Mouse (Mus musculus) stomach, embryonic 16.5 days (tissue): ENCODE measurements around the gene Cenpv. TPM values are rescaled to one million over a fixed set of nuclear protein-coding genes. Genes with fewer than 3 reads are reported as not detected.
"Not testable (repeated sequence)": the region's sequence is repeated elsewhere in the genome, so short reads cannot be mapped to it uniquely, and the experiment has no call there.

Source experiments
- ATAC-seq: fragments of 200-750 bp; cut with Nextera tagmentation; 2 replicates; pipeline ENCODE4 v1.8.0; 2017; ENCODE audit warnings: moderate number of reproducible peaks, moderate TSS enrichment; ENCODE audit not compliant: insufficient read depth, low FRiP score
- H3K27ac ChIP-seq: fragments of 300-500 bp; sonication (generic); 2 replicates; pipeline ENCODE4 v1.5.1; 2014; ENCODE audit warnings: low read length
- H3K27me3 ChIP-seq: fragments of 300-500 bp; sonication (generic); 2 replicates; pipeline ENCODE4 v1.6.1; 2014; ENCODE audit warnings: low read length, control low read depth, mixed read lengths; ENCODE audit not compliant: control insufficient read depth, insufficient read depth
- H3K36me3 ChIP-seq: fragments of 300-500 bp; sonication (generic); 2 replicates; pipeline ENCODE4 v1.6.1; 2014; ENCODE audit warnings: low read length; ENCODE audit not compliant: control insufficient read depth, insufficient read depth
- H3K4me1 ChIP-seq: fragments of 300-500 bp; sonication (generic); 2 replicates; pipeline ENCODE4 v1.6.1; 2014; ENCODE audit warnings: low read length, control low read depth, mixed read lengths; ENCODE audit not compliant: control insufficient read depth, insufficient read depth
- H3K4me2 ChIP-seq: fragments of 300-500 bp; sonication (generic); 2 replicates; pipeline ENCODE4 v1.6.1; 2014; ENCODE audit warnings: low read depth, low read length, mixed read lengths
- H3K4me3 ChIP-seq: fragments of 300-500 bp; sonication (generic); replicated peaks from 2 replicates; pipeline ENCODE4 v1.5.1; 2014; ENCODE audit warnings: mild to moderate bottlenecking, low read length
- H3K9ac ChIP-seq: fragments of 300-500 bp; sonication (generic); 2 replicates; pipeline ENCODE4 v1.6.1; 2014; ENCODE audit warnings: low read length
- H3K9me3 ChIP-seq: fragments of 300-500 bp; sonication (generic); replicated peaks from 2 replicates; pipeline ENCODE4 v1.6.1; 2016; ENCODE audit warnings: low read length, control low read depth; ENCODE audit not compliant: control insufficient read depth
- WGBS: fragments of 180-500 bp; shearing (Covaris S2); extraction: QIAGEN DNeasy Blood & Tissue Kit; methylation state at CpG from one replicate; pipeline ENCODE4 v1.1.7; 2014; 5-methylcytosine and 5-hydroxymethylcytosine counted together
- polyA plus RNA-seq: library from polyadenylated mRNA; unstranded; fragments of >200 nt; fragmentation: Nextera tagmentation; extraction: Ambion mirVana; gene quantifications from 2 replicates; pipeline ENCODE4 v1.2.1, GENCODE M21; 2015

The Cenpv gene
- polyA plus RNA-seq, 1 experiment from 2014 or later, result 4.2 TPM

DNA sequence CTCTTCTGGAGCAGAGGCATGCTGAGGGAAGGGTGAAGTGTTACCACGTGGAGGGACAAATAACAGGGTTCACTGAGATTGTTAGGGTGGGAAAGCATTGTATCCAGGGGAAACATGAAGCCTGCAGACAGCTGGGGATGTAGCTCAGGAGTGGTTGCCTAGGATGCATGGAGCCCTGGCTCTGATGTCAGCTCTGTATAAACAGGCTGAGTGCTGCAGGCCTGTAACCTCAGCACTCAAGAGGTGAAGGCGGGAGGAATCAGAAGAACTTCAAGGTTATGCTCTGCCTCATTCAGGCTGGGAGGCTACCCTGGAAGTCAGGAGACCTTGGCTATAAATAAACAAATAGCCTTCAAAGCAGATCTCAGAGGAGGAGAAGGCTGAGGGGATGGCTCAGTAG, 20.1 kb downstream of the Cenpv start:
- 22% methylated on average over 2 of the region's 2 CpGs for WGBS
- ATAC-seq, result no peak

DNA sequence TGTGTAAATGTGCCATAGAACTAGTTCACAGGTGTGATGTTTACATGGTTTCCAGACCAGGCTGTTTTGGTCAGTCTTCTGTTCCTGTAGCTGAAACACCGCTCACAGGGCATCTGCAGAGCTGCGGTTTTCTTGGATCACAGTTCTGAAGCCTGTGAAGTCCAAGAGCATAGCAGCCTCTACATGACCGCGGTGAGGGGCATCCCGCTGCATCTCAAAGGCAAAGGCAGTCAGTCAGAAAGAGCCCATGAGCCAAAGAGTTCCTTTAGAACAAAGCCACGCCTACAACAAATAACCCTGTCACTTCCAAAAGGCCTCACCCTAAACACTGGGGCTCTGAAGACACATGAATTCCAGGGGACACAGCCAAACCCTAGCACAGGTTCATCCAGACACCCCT, 25.8 kb downstream of the Cenpv start:
- ATAC-seq, result no peak
- 70% methylated on average over 6 of the region's 6 CpGs for WGBS
- H3K27me3 ChIP-seq, result no peaks in the 10 kb centered on the region

More for the DNA sequence above, 20.1 kb downstream of the Cenpv start:
- Histone ChIP-seq H3K4me2 (no peak overlapping the region), H3K9ac (no peak overlapping the region), H3K27me3 (no peaks in the 10 kb centered on the region), H3K27ac (no peak overlapping the region), H3K9me3 (no peaks in the 10 kb centered on the region), H3K4me3 (no peak overlapping the region), H3K4me1 (no peaks in the 10 kb centered on the region), H3K36me3 (no peaks in the 10 kb centered on the region)

DNA sequence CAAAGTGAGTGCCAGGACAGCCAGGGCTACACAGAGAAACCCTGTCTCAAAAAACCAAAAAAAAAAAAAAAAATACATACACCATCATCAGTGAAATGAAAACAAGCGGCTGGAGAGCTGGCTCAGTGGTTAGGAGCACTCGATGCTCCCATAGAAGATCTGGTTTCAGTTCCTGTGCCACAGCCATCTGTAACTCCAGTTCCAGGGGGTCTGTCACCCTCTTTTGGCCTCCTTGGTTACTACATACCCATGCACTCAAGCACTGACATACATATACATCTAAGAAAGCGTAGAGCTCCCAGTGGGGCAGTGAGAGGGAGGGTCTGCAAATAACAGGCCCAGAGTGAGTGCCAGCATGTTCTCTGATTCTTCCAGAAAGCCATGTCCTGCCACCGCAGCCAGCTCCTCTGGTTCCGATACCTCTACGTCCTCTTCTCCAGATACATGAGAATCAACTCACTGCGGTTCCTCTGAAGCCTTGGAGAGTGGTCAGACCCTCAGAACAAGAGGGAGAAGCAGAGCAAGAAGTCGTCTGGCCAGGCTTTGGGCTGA, 26.5 kb downstream of the Cenpv start:
- H3K9me3 ChIP-seq, result no peaks in the 10 kb centered on the region
- H3K4me3 ChIP-seq, result no peak overlapping the region
- 88% methylated on average over 8 of the region's 8 CpGs for WGBS
- no peak overlapping the region for H3K4me2 ChIP-seq
- H3K4me1 ChIP-seq, result no peaks in the 10 kb centered on the region
- H3K27ac ChIP-seq, result no peak overlapping the region
- ATAC-seq, result no peak
- H3K27me3 ChIP-seq, result no peaks in the 10 kb centered on the region
- no peaks in the 10 kb centered on the region for H3K36me3 ChIP-seq
- H3K9ac ChIP-seq, result no peak overlapping the region

More for the DNA sequence above, 25.8 kb downstream of the Cenpv start:
- no peaks in the 10 kb centered on the region for H3K4me1 ChIP-seq
- H3K36me3 ChIP-seq, result no peaks in the 10 kb centered on the region
- H3K9me3 ChIP-seq, result no peaks in the 10 kb centered on the region
- H3K27ac ChIP-seq, result no peak overlapping the region
- no peak overlapping the region for H3K4me3 ChIP-seq
- no peak overlapping the region for H3K9ac ChIP-seq
- H3K4me2 ChIP-seq, result no peak overlapping the region

DNA sequence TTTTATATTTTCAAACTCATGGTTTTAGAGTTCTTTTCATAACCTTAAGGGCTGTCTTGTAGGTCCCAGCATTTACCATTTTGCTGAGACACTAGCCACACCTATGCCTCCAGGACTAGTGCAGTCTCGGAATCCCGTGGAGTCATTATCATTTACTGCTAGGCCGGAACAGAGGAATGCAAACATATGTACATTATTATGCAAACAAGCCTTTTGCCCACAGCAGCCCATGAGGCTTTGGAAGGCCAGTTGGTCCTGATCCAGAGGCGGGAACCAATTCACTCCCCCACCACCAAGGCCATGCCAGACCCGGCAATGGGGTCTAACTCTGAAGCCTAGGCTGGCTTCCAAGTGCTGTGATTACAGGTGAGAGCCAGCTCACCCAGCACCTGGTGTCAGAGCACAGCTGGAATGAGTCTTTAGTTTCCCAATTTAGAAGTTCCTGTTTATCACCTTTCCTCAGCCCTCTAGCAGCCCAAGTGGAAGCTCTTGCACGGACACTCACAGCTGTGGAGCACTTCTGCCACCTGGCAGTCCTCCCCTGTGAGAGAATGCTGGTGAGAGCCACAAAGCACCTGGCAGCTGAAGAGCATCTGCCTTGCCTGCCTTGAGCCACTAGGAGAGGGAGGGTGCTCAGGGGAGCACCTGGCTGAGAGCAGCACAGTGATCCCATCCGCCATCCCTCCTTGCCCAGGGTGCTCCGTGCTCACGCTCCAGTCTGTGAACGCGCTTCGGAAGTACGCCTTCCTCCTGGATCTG, 27.4 kb downstream of the Cenpv start:
- H3K27me3 ChIP-seq, result no peaks in the 10 kb centered on the region
- WGBS, result 76% methylated on average over 13 of the region's 13 CpGs
- no peak for ATAC-seq
- H3K4me3 ChIP-seq, result no peak overlapping the region
- H3K9me3 ChIP-seq, result no peaks in the 10 kb centered on the region
- no peak overlapping the region for H3K9ac ChIP-seq
- no peak overlapping the region for H3K27ac ChIP-seq
- H3K4me2 ChIP-seq, result no peak overlapping the region
- no peaks in the 10 kb centered on the region for H3K36me3 ChIP-seq
- no peaks in the 10 kb centered on the region for H3K4me1 ChIP-seq

DNA sequence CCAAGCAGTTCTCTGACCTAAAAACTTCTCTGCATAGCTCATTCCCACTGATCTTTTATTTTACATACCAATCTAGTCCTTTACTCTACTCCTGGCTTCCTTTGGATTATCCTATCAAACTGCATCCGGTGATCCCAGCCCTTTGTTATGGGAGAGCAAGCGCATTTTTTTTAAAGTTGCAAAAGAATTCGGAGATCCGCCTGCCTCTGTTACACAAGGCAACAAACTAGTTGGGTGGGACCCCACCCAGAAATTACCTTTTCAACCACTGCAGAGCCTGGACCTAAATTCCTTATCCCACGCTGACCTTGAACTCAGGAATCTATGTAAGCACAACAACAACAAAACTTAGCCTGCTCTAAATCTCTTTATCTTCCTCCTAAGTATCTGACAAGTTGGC, 28.1 kb downstream of the Cenpv start:
- ATAC-seq, result no peak
- no peaks in the 10 kb centered on the region for H3K4me1 ChIP-seq
- no peak overlapping the region for H3K4me3 ChIP-seq
- 86% methylated on average over 5 of the region's 5 CpGs for WGBS
- no peak overlapping the region for H3K27ac ChIP-seq
- no peaks in the 10 kb centered on the region for H3K27me3 ChIP-seq
- H3K9me3 ChIP-seq, result no peaks in the 10 kb centered on the region
- no peaks in the 10 kb centered on the region for H3K36me3 ChIP-seq
- H3K9ac ChIP-seq, result no peak overlapping the region
- H3K4me2 ChIP-seq, result no peak overlapping the region

DNA sequence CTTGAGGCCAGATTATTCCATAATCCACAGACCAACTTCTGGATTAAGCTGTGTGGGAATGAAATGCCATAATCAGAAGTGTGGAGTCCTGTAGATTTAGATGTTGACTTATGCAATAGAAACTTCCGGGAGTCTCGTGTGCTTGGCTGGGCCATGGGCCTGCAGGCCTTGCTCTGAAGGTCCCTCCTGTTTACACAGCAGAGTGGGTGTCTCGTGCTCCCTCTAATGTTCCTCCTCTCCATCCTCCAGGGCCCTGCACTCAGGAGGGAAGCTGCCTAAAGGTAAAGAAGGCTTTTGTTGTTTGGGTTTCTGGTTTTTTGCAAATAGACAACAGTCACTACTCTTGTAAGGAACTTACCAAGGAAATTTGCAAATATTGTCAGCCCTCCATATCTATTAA, 29.5 kb downstream of the Cenpv start:
- WGBS, result 51% methylated on average over 3 of the region's 3 CpGs
- H3K27me3 ChIP-seq, result no peaks in the 10 kb centered on the region
- no peaks in the 10 kb centered on the region for H3K9me3 ChIP-seq
- H3K4me1 ChIP-seq, result no peaks in the 10 kb centered on the region
- H3K4me3 ChIP-seq, result no peak overlapping the region
- no peak for ATAC-seq
- H3K9ac ChIP-seq, result no peak overlapping the region
- no peak overlapping the region for H3K4me2 ChIP-seq
- H3K36me3 ChIP-seq, result no peaks in the 10 kb centered on the region
- no peak overlapping the region for H3K27ac ChIP-seq

DNA sequence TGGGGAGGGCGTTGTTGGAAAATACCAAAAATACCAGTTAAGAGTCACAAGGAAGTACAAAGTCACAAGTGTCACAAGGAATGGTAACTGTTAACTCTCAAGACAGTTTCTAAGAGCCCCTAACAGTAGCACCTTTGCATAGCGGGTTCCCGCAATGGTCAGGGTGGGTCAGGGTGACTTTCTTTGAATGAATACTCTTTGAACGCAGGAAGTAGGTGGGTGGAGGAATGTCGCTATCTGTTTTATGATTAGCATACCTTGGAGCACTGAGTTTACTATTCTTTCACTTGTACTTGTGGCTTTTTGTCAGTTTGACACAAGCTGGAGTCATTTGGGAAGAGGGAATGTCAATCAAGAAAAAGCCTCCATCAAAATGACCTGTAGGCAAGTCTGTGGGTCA, 30.2 kb downstream of the Cenpv start:
- H3K9me3 ChIP-seq, H3K4me3 ChIP-seq, ATAC-seq, H3K9ac ChIP-seq, H3K4me1 ChIP-seq, H3K27ac ChIP-seq, H3K4me2 ChIP-seq, H3K36me3 ChIP-seq, H3K27me3 ChIP-seq: not testable (repeated sequence)
- WGBS, result 91% methylated on average over 5 of the region's 5 CpGs

DNA sequence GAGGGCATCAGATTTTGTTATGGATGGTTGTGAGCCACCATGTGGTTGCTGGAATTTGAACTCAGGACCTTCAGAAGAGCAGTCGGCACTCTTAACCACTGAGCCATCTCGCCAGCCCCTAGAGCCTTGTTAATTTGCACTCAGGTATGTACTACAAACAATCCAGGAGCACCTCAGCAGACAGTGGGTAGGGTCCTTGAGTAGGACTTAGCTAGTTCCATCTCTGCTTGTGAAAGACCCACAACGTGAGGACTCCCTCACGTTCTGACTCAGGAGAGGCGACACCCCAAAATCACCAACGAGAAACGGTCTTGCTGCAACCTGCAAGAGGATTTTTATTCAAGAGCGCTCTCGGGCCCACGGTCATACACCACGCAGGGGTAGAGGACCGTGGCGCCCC, 30.7 kb downstream of the Cenpv start:
- ATAC-seq, H3K9ac ChIP-seq, H3K27me3 ChIP-seq, H3K4me2 ChIP-seq, H3K27ac ChIP-seq, H3K9me3 ChIP-seq, H3K36me3 ChIP-seq, H3K4me1 ChIP-seq, H3K4me3 ChIP-seq: not testable (repeated sequence)
- WGBS, result 92% methylated on average over 13 of the region's 13 CpGs

DNA sequence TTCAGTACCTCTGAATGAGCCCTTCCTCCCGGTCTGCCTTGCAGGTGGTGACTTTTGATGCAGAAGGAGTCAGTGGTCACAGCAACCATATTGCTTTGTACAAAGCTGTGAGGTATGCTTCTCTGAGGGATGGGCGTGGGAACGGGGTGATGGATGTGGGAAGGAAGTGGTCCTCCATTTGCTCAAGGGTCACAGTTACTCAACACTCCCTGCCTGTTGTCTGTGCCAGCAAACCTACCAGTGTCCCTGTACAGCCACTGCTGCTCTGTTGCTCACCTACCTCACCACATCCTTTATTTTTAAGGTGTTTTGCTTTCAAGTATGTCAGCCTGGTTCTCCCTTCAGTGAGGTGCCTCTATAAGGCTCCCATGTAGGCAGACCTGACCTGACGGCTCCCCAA, 31.4 kb downstream of the Cenpv start:
- ATAC-seq, result no peak
- H3K4me3 ChIP-seq, result no peak overlapping the region
- H3K4me1 ChIP-seq, result no peaks in the 10 kb centered on the region
- H3K9ac ChIP-seq, result no peak overlapping the region
- H3K27ac ChIP-seq, result no peak overlapping the region
- no peaks in the 10 kb centered on the region for H3K36me3 ChIP-seq
- no peak overlapping the region for H3K4me2 ChIP-seq
- 73% methylated on average over 4 of the region's 4 CpGs for WGBS
- H3K9me3 ChIP-seq, result no peaks in the 10 kb centered on the region
- no peaks in the 10 kb centered on the region for H3K27me3 ChIP-seq
